Mouse (Mus musculus): ENCODE measurements around the gene Ccpg1.

Ccpg1 gene

GRCm38 (mm10) chr9:73048927-73049326 lies 63.7 kb downstream of the Ccpg1 start:
- no peak for DNase-seq

- DNase-seq = no peak
These were observed 64.6 kb downstream of the Ccpg1 start for GRCm38 (mm10) chr9:73049833-73050232.

- no peak for DNase-seq
These were observed 65.4 kb downstream of the Ccpg1 start for GRCm38 (mm10) chr9:73050606-73051005.

- peak in 1 of 2 experiments; percentile 33 for DNase-seq
These were observed 70.2 kb downstream of the Ccpg1 start for GRCm38 (mm10) chr9:73055441-73055911.

- DNase-seq = no peak
These were observed 74.0 kb downstream of the Ccpg1 start for GRCm38 (mm10) chr9:73059224-73059623.

GRCm38 (mm10) chr9:73063621-73064290 lies 78.5 kb downstream of the Ccpg1 start:
- DNase-seq = no peak
